Mouse (Mus musculus) hindbrain, postnatal 0 days (tissue): ENCODE results near the gene Mrps21. TPM values are rescaled to one million over a fixed set of nuclear protein-coding genes. Genes with fewer than 3 reads are reported as not detected.
A peak's percentile ranks its signal among the peaks of the same experiment; 100 is the strongest.

Experiments
- ATAC-seq: fragments of 200-750 bp; cut with Nextera tagmentation; 2 replicates; pipeline ENCODE4 v1.8.0; 2017; ENCODE audit warnings: mild to moderate bottlenecking, moderate TSS enrichment, moderate library complexity
- DNase-seq: peaks from one replicate; pipeline ENCODE4 v3.0.0-alpha.2; 2015; ENCODE audit warnings: low spot score
- H3K27ac ChIP-seq: fragments of 300-500 bp; sonication (generic); 2 replicates; pipeline ENCODE4 v1.5.1; 2014; ENCODE audit warnings: mild to moderate bottlenecking
- H3K27me3 ChIP-seq: fragments of 300-500 bp; sonication (generic); 2 replicates; pipeline ENCODE4 v1.6.1; 2014; ENCODE audit warnings: low read length, mixed read lengths; ENCODE audit not compliant: insufficient read depth
- H3K36me3 ChIP-seq: fragments of 300-500 bp; sonication (generic); 2 replicates; pipeline ENCODE4 v1.6.1; 2014; ENCODE audit warnings: low read length, mixed read lengths; ENCODE audit not compliant: insufficient read depth
- H3K4me1 ChIP-seq: fragments of 300-500 bp; sonication (generic); 2 replicates; pipeline ENCODE4 v1.6.1; 2014; ENCODE audit warnings: antibody characterized with exemption, low read length, mixed read lengths; ENCODE audit not compliant: insufficient read depth
- H3K4me2 ChIP-seq: fragments of 300-500 bp; sonication (generic); 2 replicates; pipeline ENCODE4 v1.6.1; 2014; ENCODE audit warnings: low read depth, mild to moderate bottlenecking, low read length, moderate library complexity, mixed read lengths
- H3K4me3 ChIP-seq: fragments of 300-500 bp; sonication (generic); 2 replicates; pipeline ENCODE4 v1.5.1; 2014; ENCODE audit warnings: low read length
- H3K9ac ChIP-seq: fragments of 300-500 bp; sonication (generic); replicated peaks from 2 replicates; pipeline ENCODE4 v1.6.1; 2014; ENCODE audit warnings: mild to moderate bottlenecking, low read length, moderate library complexity, mixed read lengths
- H3K9me3 ChIP-seq: fragments of 300-500 bp; sonication (generic); 2 replicates; pipeline ENCODE4 v1.6.1; 2016; ENCODE audit warnings: low read length, mixed read lengths
- CTCF ChIP-seq: IDR thresholded peaks from 2 replicates; pipeline ENCODE4 v1.5.1; 2016; ENCODE audit warnings: antibody characterized with exemption, control low read depth, low read depth
- WGBS: fragments of 180-500 bp; shearing (Covaris S2); extraction: QIAGEN DNeasy Blood & Tissue Kit; methylation state at CpG from one replicate; pipeline ENCODE4 v1.1.7; 2014; 5-methylcytosine and 5-hydroxymethylcytosine counted together
- polyA plus RNA-seq: library from polyadenylated mRNA; unstranded; fragments of >200 nt; fragmentation: Nextera tagmentation; extraction: Ambion mirVana; gene quantifications from 2 replicates; pipeline ENCODE4 v1.2.1, GENCODE M21; 2015
- total RNA-seq: library from RNA; depleted of rRNA; stranded (reverse); fragments of >200 nt; gene quantifications from 2 replicates; pipeline ENCODE4 v1.2.3, GENCODE M21; 2014

The Mrps21 gene
- total and polyA plus RNA-seq, 2 experiments from 2014 or later: 128 to 271 TPM

DNA sequence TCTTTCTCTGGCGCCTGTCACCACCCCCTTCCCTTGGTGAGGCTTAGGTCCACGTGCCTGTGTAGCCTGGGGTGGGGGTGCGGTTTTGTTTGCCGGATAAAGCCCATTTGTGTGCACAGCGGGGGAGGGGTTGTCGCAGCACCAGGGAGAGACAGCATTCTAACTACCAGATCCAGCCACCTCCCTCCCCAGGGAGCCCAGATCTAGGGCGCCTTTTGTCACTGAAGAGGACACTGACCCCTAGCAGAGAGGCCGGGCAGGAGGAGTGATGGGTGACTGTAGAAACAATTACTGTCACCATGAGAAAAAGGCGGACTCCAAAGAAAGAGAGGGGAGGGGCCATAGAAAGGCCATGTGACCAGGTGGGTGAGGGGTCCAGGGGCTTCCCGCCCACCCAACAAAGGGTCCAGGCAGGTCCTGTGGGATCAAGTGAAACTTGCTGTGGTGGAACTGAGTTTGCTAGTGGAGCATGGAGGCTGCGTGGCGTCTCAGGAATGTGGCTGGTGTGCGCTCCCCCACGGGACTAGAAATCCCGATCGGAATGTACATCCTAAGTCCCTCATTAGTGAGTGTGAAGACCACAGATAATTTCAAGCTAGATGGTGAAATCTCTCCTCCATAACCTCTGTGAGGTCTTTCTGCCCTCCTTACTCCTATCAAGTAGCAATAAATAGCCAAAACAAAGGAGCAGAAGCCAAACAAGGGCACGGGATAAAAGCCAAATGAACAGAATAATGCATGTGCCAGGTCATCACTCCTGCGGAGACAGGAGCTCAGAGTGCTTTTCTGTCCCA, 34.0 kb upstream of the Mrps21 start:
- peaks cover 8% of the 10 kb centered on the region; the same call in 1 of the 2 replicates for H3K27me3 ChIP-seq
- H3K4me3 ChIP-seq: peak overlapping the region; percentile 17
- H3K36me3 ChIP-seq: no peaks in the 10 kb centered on the region
- WGBS: under 1% methylated on average over 18 of the region's 18 CpGs
- no peak overlapping the region for H3K27ac ChIP-seq
- DNase-seq (peak; percentile 25), ATAC-seq (peak; percentile 30; the same call in 1 of the 2 replicates)
- no peaks in the 10 kb centered on the region for H3K9me3 ChIP-seq
- peaks cover 11% of the 10 kb centered on the region; the same call in 1 of the 2 replicates for H3K4me1 ChIP-seq
- 0 out of 2 replicates have a peak overlapping the region, but pooled peaks have one; percentile 17 for H3K9ac ChIP-seq
- no peak for TF ChIP-seq CTCF
- peak overlapping the region; percentile 53 for H3K4me2 ChIP-seq

GRCm38 (mm10) chr3:95904568-95904967, 33.2 kb upstream of the Mrps21 start, which contains the start of gene Car14:
Car14 (minus strand) TSS chr3:95904691.
- H3K9ac ChIP-seq: 0 out of 2 replicates have a peak within 1 kb of the TSS, but pooled peaks have one; percentile 17
- under 1% methylated on average over 15 of the region's 15 CpGs for WGBS
- peak within 1 kb of the TSS; percentile 53 for H3K4me2 ChIP-seq
- peaks cover 8% of the 10 kb centered on the region; the same call in 1 of the 2 replicates for H3K27me3 ChIP-seq
- TF ChIP-seq CTCF: no peak
- no peaks in the 10 kb centered on the region for H3K36me3 ChIP-seq
- ATAC-seq (0 out of 2 replicates have a peak, but pooled peaks have one; percentile 24), DNase-seq (no peak)
- H3K9me3 ChIP-seq: no peaks in the 10 kb centered on the region
- no peak within 1 kb of the TSS for H3K27ac ChIP-seq
- peak within 1 kb of the TSS; percentile 17 for H3K4me3 ChIP-seq
- peaks cover 11% of the 10 kb centered on the region; the same call in 1 of the 2 replicates for H3K4me1 ChIP-seq

- no peak for DNase-seq
- Histone ChIP-seq H3K9ac (0 out of 2 replicates have a peak overlapping the region, but pooled peaks have one; percentile 2), H3K36me3 (no peaks in the 10 kb centered on the region)
Observed at GRCm38 (mm10) chr3:95903753-95904502, 32.6 kb upstream of the Mrps21 start.

GRCm38 (mm10) chr3:95902643-95903042, 31.3 kb upstream of the Mrps21 start:
- 22% methylated on average over 5 of the region's 6 CpGs for WGBS
- no peak overlapping the region for H3K27ac ChIP-seq
- DNase-seq (no peak), ATAC-seq (no peak; the same call in 1 of the 2 replicates)
- H3K4me3 ChIP-seq: no peak overlapping the region
- peaks cover 11% of the 10 kb centered on the region; the same call in 1 of the 2 replicates for H3K4me1 ChIP-seq
- TF ChIP-seq CTCF: no peak
- H3K36me3 ChIP-seq: 0 out of 2 replicates have a peak, but pooled peaks cover 1% of the 10 kb centered on the region
- H3K9ac ChIP-seq: no peak overlapping the region
- H3K27me3 ChIP-seq: peaks cover 8% of the 10 kb centered on the region; the same call in 1 of the 2 replicates
- H3K4me2 ChIP-seq: no peak overlapping the region
- no peaks in the 10 kb centered on the region for H3K9me3 ChIP-seq

More at GRCm38 (mm10) chr3:95903753-95904502, 32.6 kb upstream of the Mrps21 start:
- Histone ChIP-seq H3K4me1 (peaks cover 11% of the 10 kb centered on the region; the same call in 1 of the 2 replicates), H3K27me3 (peaks cover 8% of the 10 kb centered on the region; the same call in 1 of the 2 replicates), H3K27ac (no peak overlapping the region), H3K4me2 (peak overlapping the region; percentile 53), H3K4me3 (peak overlapping the region; percentile 17), H3K9me3 (no peaks in the 10 kb centered on the region)
- WGBS: 5% methylated on average over 15 of the region's 15 CpGs
- no peak for ATAC-seq
- no peak for TF ChIP-seq CTCF

- Histone ChIP-seq H3K36me3 (0 out of 2 replicates have a peak, but pooled peaks cover 3% of the 10 kb centered on the region), H3K27ac (no peak overlapping the region), H3K9ac (no peak overlapping the region), H3K4me2 (no peak overlapping the region), H3K4me1 (peaks cover 11% of the 10 kb centered on the region; the same call in 1 of the 2 replicates), H3K27me3 (peaks cover 8% of the 10 kb centered on the region; the same call in 1 of the 2 replicates), H3K4me3 (no peak overlapping the region), H3K9me3 (no peaks in the 10 kb centered on the region)
- no peak for ATAC-seq
- no peak for TF ChIP-seq CTCF
- DNase-seq: no peak
Observed at GRCm38 (mm10) chr3:95902373-95902625, 31.0 kb upstream of the Mrps21 start.

GRCm38 (mm10) chr3:95901616-95902372, 30.5 kb upstream of the Mrps21 start:
- no peak for ATAC-seq
- Histone ChIP-seq H3K4me3 (no peak overlapping the region), H3K36me3 (0 out of 2 replicates have a peak, but pooled peaks cover 3% of the 10 kb centered on the region), H3K4me1 (peaks cover 11% of the 10 kb centered on the region; the same call in 1 of the 2 replicates), H3K27ac (no peak overlapping the region), H3K9ac (no peak overlapping the region), H3K9me3 (no peaks in the 10 kb centered on the region), H3K4me2 (no peak overlapping the region), H3K27me3 (peaks cover 8% of the 10 kb centered on the region; the same call in 1 of the 2 replicates)
- no peak for DNase-seq
- no peak for TF ChIP-seq CTCF
- 65% methylated on average over 9 of the region's 9 CpGs for WGBS
